Mouse (Mus musculus): Measurements from ENCODE around the gene 4930572O03Rik. TPM values are rescaled to one million over a fixed set of nuclear protein-coding genes. Genes with fewer than 3 reads are reported as not detected.
"Not testable (repeated sequence)": the region's sequence is repeated elsewhere in the genome, so short reads cannot be mapped to it uniquely, and the experiment has no call there.

The 4930572O03Rik gene
- not detected in 2 replicates for polyA plus RNA-seq (2016; fragmentation: Nextera tagmentation; extraction: Ambion mirVana)

GRCm38 (mm10) chr5:15656959-15657358, at the start of gene 4930572O03Rik:
Gene 4930572O03Rik (minus strand): TSS chr5:15657059.
- WGBS: 72% methylated on average over 1 of the region's 1 CpGs
- peaks cover 18% of the 10 kb centered on the region for H3K9me3 ChIP-seq
- not testable (repeated sequence) for H3K4me1 ChIP-seq (replicated peaks); H3K36me3 ChIP-seq; H3K27ac ChIP-seq; H3K27me3 ChIP-seq (ENCODE audit: insufficient read depth, poor library complexity, severe bottlenecking); H3K4me3 ChIP-seq; DNase-seq (ENCODE audit: low spot score)

- H3K27me3 ChIP-seq (ENCODE audit: insufficient read depth, poor library complexity, severe bottlenecking); H3K4me3 ChIP-seq; DNase-seq (ENCODE audit: low spot score); H3K9me3 ChIP-seq; H3K27ac ChIP-seq; H3K36me3 ChIP-seq; H3K4me1 ChIP-seq (replicated peaks): not testable (repeated sequence)
- WGBS: 25% methylated on average over 5 of the region's 5 CpGs
Observed at GRCm38 (mm10) chr5:15702891-15703290, 46.0 kb upstream of the 4930572O03Rik start.

- H3K9me3 ChIP-seq: peaks cover 16% of the 10 kb centered on the region
- not testable (repeated sequence) for DNase-seq (ENCODE audit: low spot score); H3K4me3 ChIP-seq; H3K4me1 ChIP-seq (replicated peaks); H3K27ac ChIP-seq; H3K36me3 ChIP-seq; H3K27me3 ChIP-seq (ENCODE audit: insufficient read depth, poor library complexity, severe bottlenecking)
- 46% methylated on average over 2 of the region's 2 CpGs for WGBS
Observed at GRCm38 (mm10) chr5:15697719-15698118, 40.9 kb upstream of the 4930572O03Rik start.

- not testable (repeated sequence) for H3K27me3 ChIP-seq (ENCODE audit: insufficient read depth, poor library complexity, severe bottlenecking); DNase-seq (ENCODE audit: low spot score); H3K27ac ChIP-seq; H3K4me1 ChIP-seq (replicated peaks); H3K4me3 ChIP-seq; H3K36me3 ChIP-seq
- H3K9me3 ChIP-seq: peaks cover 32% of the 10 kb centered on the region
- WGBS: 86% methylated on average over 4 of the region's 4 CpGs
Observed at GRCm38 (mm10) chr5:15691849-15692248, 35.0 kb upstream of the 4930572O03Rik start.

DNA sequence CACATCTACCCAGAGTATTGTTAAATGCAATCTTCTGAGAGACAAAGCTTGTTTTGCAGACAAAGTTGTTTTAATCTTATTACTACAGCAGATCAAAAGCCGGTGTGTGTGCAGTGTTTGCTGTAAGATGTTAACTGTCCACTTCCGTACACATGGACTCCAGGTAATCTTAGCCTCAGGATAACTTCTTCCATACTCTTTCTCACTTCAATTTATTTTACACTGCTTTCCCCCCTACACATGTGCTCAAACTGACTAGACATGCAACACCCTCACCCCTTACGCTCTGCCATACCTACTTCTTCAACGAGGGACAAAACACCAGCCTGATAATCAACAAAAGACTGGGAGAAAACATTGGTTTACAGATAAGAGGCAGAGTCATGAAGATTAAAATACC, 34.0 kb upstream of the 4930572O03Rik start:
- DNase-seq (ENCODE audit: low spot score); H3K27ac ChIP-seq; H3K4me3 ChIP-seq; H3K4me1 ChIP-seq (replicated peaks); H3K27me3 ChIP-seq (ENCODE audit: insufficient read depth, poor library complexity, severe bottlenecking); H3K36me3 ChIP-seq: not testable (repeated sequence)
- H3K9me3 ChIP-seq: peaks cover 32% of the 10 kb centered on the region
- 80% methylated on average over 4 of the region's 4 CpGs for WGBS

- H3K4me1 ChIP-seq (replicated peaks); H3K27ac ChIP-seq; H3K36me3 ChIP-seq; H3K4me3 ChIP-seq; DNase-seq (ENCODE audit: low spot score); H3K27me3 ChIP-seq (ENCODE audit: insufficient read depth, poor library complexity, severe bottlenecking): not testable (repeated sequence)
- peaks cover 40% of the 10 kb centered on the region for H3K9me3 ChIP-seq
- WGBS: 83% methylated on average over 6 of the region's 6 CpGs
Observed at GRCm38 (mm10) chr5:15689659-15690213, 32.9 kb upstream of the 4930572O03Rik start.

DNA sequence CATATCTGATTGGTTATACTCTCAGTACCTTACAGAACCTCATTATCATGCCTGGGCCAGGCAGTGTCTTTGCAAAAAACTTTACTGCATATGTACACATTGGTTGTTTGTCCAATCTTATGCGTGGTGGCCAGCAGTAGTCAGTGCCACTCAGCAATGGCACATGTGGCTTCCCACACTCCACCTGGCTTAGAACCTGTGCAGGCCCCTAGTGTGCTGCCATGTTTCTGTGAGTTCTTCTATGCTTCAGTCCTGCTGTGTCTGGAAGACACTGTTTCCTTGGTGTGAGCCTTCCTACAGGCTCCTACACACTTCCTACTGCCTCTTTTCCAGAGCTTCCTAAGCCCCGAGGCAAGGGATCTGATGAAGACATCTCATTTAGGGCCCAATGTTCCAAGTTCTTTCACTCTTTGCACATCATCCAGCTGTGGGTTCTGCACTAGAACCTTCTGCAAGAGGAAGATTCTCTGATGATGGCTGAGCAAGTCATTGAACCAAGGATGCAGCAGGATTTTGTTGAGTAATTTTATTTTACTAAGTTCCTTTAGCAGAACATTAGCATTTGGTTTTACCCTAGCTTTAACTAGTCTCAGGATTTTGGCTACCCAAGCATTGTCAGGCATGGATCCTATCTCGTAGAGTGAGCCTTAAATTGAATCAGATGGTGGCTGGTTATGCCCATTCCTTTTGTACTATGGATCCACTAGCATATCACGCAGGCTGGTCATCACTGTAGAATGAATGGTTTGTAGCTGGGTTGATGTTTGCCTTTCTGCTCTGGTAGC, 32.2 kb upstream of the 4930572O03Rik start:
- not testable (repeated sequence) for H3K4me1 ChIP-seq (replicated peaks); H3K36me3 ChIP-seq; H3K4me3 ChIP-seq; H3K27ac ChIP-seq; H3K27me3 ChIP-seq (ENCODE audit: insufficient read depth, poor library complexity, severe bottlenecking); DNase-seq (ENCODE audit: low spot score)
- H3K9me3 ChIP-seq: peaks cover 41% of the 10 kb centered on the region
- WGBS: 71% methylated on average over 4 of the region's 4 CpGs

GRCm38 (mm10) chr5:15681301-15682035, 24.6 kb upstream of the 4930572O03Rik start:
- peaks cover 38% of the 10 kb centered on the region for H3K9me3 ChIP-seq
- WGBS: 81% methylated on average over 8 of the region's 10 CpGs
- H3K4me1 ChIP-seq (replicated peaks); H3K27ac ChIP-seq; H3K4me3 ChIP-seq; H3K36me3 ChIP-seq; DNase-seq (ENCODE audit: low spot score); H3K27me3 ChIP-seq (ENCODE audit: insufficient read depth, poor library complexity, severe bottlenecking): not testable (repeated sequence)

DNA sequence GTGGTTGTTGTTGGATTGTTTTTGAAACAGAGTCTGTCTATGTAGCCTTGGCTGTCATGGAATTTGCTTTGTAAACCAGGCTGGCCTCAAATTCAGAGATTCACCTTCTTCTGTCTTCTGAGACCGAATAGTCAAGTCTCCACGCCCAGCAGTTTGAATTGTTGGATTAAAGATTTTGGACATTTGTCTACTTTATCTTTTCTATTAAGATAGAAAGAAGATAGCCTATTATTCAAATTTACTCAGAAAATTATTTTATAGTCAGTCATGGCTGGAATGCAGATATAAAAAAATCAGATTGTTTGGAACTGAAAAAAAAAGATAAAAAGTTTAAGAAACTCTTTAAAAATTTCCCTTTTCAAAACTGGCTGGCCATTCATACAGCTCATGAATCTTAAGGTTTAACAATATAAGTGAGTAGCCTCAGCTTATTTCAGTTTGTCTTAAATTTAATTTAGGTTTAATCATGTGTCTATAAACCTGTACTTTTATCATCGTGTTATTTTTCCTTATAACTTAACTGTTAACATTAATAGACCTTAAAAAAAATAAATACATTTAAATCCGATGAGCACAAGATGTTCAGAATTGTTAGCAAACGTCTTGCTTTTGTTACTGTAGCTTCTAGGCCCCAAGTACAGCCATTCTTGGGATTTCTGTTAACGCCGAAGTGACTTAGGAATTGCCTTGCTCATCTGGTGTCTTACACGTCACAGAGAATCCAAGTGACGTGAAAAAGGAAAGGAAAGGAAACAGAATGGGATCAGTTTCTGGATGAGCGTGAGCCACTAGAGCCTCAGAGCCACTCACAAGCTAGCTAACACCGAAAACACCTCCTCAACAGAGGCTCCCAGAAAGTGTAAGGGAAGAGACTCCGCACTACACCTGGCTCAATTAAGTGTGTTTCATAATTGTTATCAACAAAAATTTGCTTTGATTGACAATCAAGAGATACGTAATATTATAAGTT, 23.4 kb upstream of the 4930572O03Rik start:
- not testable (repeated sequence) for DNase-seq (ENCODE audit: low spot score); H3K27me3 ChIP-seq (ENCODE audit: insufficient read depth, poor library complexity, severe bottlenecking); H3K27ac ChIP-seq; H3K36me3 ChIP-seq; H3K4me1 ChIP-seq (replicated peaks); H3K4me3 ChIP-seq
- H3K9me3 ChIP-seq: peaks cover 33% of the 10 kb centered on the region
- 70% methylated on average over 13 of the region's 13 CpGs for WGBS

DNA sequence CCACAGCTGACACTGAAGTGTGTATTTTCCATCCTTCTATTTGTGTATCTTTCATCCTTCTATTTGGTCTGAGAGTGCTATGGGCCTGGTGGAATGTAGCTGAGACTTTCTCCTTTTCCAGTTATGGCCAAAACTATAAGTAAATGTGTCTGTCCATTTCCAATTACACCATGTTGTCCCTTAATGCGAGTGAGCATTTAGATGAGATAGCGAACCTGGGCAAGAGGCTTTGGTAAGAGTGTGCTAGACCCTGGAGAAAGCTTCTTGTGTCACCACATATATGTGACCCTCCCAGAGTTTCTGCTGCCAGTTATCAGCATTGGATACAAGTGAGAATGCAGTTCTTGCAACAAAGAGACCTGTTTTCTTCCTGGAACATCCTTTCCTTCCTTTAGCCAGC, 22.0 kb upstream of the 4930572O03Rik start:
- H3K27ac ChIP-seq; H3K4me3 ChIP-seq; H3K4me1 ChIP-seq (replicated peaks); H3K36me3 ChIP-seq; H3K27me3 ChIP-seq (ENCODE audit: insufficient read depth, poor library complexity, severe bottlenecking); DNase-seq (ENCODE audit: low spot score): not testable (repeated sequence)
- 74% methylated on average over 2 of the region's 2 CpGs for WGBS
- H3K9me3 ChIP-seq: peaks cover 34% of the 10 kb centered on the region

DNA sequence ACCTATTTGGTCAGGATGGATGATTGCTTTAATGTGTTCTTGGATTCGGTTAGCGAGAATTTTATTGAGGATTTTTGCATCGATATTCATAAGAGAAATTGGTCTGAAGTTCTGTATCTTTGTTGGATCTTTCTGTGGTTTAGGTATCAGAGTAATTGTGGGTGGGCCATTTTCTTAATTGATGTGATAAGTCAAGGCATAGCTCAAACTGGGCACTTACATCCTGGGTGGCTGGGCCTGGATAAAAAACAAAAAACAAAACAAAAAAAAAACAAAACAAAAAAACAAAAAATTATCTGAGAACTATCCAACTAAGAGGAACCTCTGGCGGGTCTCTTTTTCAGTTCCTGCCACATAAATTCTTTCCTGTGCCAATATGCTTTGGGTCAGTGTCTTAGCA, 20.9 kb upstream of the 4930572O03Rik start:
- not testable (repeated sequence) for H3K36me3 ChIP-seq; DNase-seq (ENCODE audit: low spot score); H3K4me1 ChIP-seq (replicated peaks); H3K4me3 ChIP-seq; H3K27me3 ChIP-seq (ENCODE audit: insufficient read depth, poor library complexity, severe bottlenecking); H3K27ac ChIP-seq
- WGBS: 86% methylated on average over 4 of the region's 4 CpGs
- peaks cover 39% of the 10 kb centered on the region for H3K9me3 ChIP-seq

- not testable (repeated sequence) for H3K36me3 ChIP-seq; H3K27ac ChIP-seq; DNase-seq (ENCODE audit: low spot score); H3K4me3 ChIP-seq; H3K27me3 ChIP-seq (ENCODE audit: insufficient read depth, poor library complexity, severe bottlenecking); H3K4me1 ChIP-seq (replicated peaks)
- H3K9me3 ChIP-seq: peaks cover 35% of the 10 kb centered on the region
- 90% methylated on average over 5 of the region's 8 CpGs for WGBS
Observed at GRCm38 (mm10) chr5:15674429-15675244, 17.8 kb upstream of the 4930572O03Rik start.
